Mouse (Mus musculus): ENCODE data around the gene Trub1. TPM values are rescaled to one million over a fixed set of nuclear protein-coding genes. Genes with fewer than 3 reads are reported as not detected.

Trub1 gene
- polyA plus RNA-seq, 1 experiment from 2014 or later: 28.2 TPM

GRCm38 (mm10) chr19:57442936-57443657 lies 9.6 kb upstream of the Trub1 start:
- Histone ChIP-seq H3K4me2 (no peak overlapping the region), H3K27ac (no peak overlapping the region; the same call in 1 of the 2 replicates), H3K9me3 (no peaks in the 10 kb centered on the region), H3K9ac (replicated peaks) (no peak overlapping the region), H3K27me3 (no peaks in the 10 kb centered on the region), H3K36me3 (no peaks in the 10 kb centered on the region), H3K4me3 (replicated peaks) (no peak overlapping the region), H3K4me1 (replicated peaks) (peaks cover 25% of the 10 kb centered on the region)
- WGBS: 47% methylated on average over 8 of the region's 8 CpGs
- ATAC-seq (ENCODE audit: insufficient number of reproducible peaks, insufficient read depth, low FRiP score, low TSS enrichment, low read depth): no peak

GRCm38 (mm10) chr19:57445049-57445448 lies 7.7 kb upstream of the Trub1 start:
- Histone ChIP-seq H3K9ac (replicated peaks) (no peak overlapping the region), H3K4me3 (replicated peaks) (no peak overlapping the region), H3K27ac (no peak overlapping the region), H3K4me1 (replicated peaks) (peaks cover 25% of the 10 kb centered on the region), H3K4me2 (no peak overlapping the region), H3K36me3 (no peaks in the 10 kb centered on the region), H3K27me3 (no peaks in the 10 kb centered on the region), H3K9me3 (no peaks in the 10 kb centered on the region)
- WGBS: 67% methylated on average over 5 of the region's 5 CpGs
- no peak for ATAC-seq (ENCODE audit: insufficient number of reproducible peaks, insufficient read depth, low FRiP score, low TSS enrichment, low read depth)

- H3K36me3 ChIP-seq: no peaks in the 10 kb centered on the region
- no peak for ATAC-seq (ENCODE audit: insufficient number of reproducible peaks, insufficient read depth, low FRiP score, low TSS enrichment, low read depth)
- no peak overlapping the region for H3K4me2 ChIP-seq
- H3K4me3 ChIP-seq (replicated peaks): no peak overlapping the region
- WGBS: 59% methylated on average over 1 of the region's 1 CpGs
- H3K27me3 ChIP-seq: no peaks in the 10 kb centered on the region
- no peak overlapping the region for H3K27ac ChIP-seq
- H3K9ac ChIP-seq (replicated peaks): no peak overlapping the region
- H3K9me3 ChIP-seq: no peaks in the 10 kb centered on the region
- H3K4me1 ChIP-seq (replicated peaks): peaks cover 10% of the 10 kb centered on the region; the same call in 1 of the 2 replicates
Measured at GRCm38 (mm10) chr19:57450849-57451248, 1.9 kb upstream of the Trub1 start.

- Histone ChIP-seq H3K27me3 (no peaks in the 10 kb centered on the region), H3K4me1 (replicated peaks) (peaks cover 10% of the 10 kb centered on the region; the same call in 1 of the 2 replicates), H3K9me3 (no peaks in the 10 kb centered on the region), H3K4me2 (no peak overlapping the region), H3K9ac (replicated peaks) (no peak overlapping the region), H3K4me3 (replicated peaks) (no peak overlapping the region), H3K27ac (no peak overlapping the region), H3K36me3 (no peaks in the 10 kb centered on the region)
- WGBS: 87% methylated on average over 4 of the region's 4 CpGs
- ATAC-seq (ENCODE audit: insufficient number of reproducible peaks, insufficient read depth, low FRiP score, low TSS enrichment, low read depth): no peak
Measured at GRCm38 (mm10) chr19:57451762-57452161, 950 bp upstream of the Trub1 start.

- Histone ChIP-seq H3K27me3 (no peaks in the 10 kb centered on the region), H3K9ac (replicated peaks) (peak overlapping the region; percentile 75), H3K4me2 (peak overlapping the region; percentile 64), H3K9me3 (no peaks in the 10 kb centered on the region), H3K27ac (peak overlapping the region; percentile 66), H3K4me3 (replicated peaks) (peak overlapping the region; percentile 74), H3K36me3 (peaks cover 3% of the 10 kb centered on the region), H3K4me1 (replicated peaks) (peaks cover 10% of the 10 kb centered on the region; the same call in 1 of the 2 replicates)
- no peak for ATAC-seq (ENCODE audit: insufficient number of reproducible peaks, insufficient read depth, low FRiP score, low TSS enrichment, low read depth)
- WGBS: 8% methylated on average over 6 of the region's 6 CpGs
Measured at GRCm38 (mm10) chr19:57453218-57453600, 497 bp downstream of the Trub1 start.

GRCm38 (mm10) chr19:57455286-57455960 lies 2.7 kb downstream of the Trub1 start:
- no peak overlapping the region for H3K9ac ChIP-seq (replicated peaks)
- 95% methylated on average over 25 of the region's 25 CpGs for WGBS
- H3K27me3 ChIP-seq: no peaks in the 10 kb centered on the region
- H3K4me3 ChIP-seq (replicated peaks): no peak overlapping the region
- no peak overlapping the region for H3K4me2 ChIP-seq
- peaks cover 10% of the 10 kb centered on the region; the same call in 1 of the 2 replicates for H3K4me1 ChIP-seq (replicated peaks)
- peaks cover 14% of the 10 kb centered on the region for H3K36me3 ChIP-seq
- H3K9me3 ChIP-seq: no peaks in the 10 kb centered on the region
- ATAC-seq (ENCODE audit: insufficient number of reproducible peaks, insufficient read depth, low FRiP score, low TSS enrichment, low read depth): no peak
- no peak overlapping the region for H3K27ac ChIP-seq

GRCm38 (mm10) chr19:57457075-57457474 lies 4.4 kb downstream of the Trub1 start:
- H3K9ac ChIP-seq (replicated peaks): no peak overlapping the region
- H3K27me3 ChIP-seq: no peaks in the 10 kb centered on the region
- no peak for ATAC-seq (ENCODE audit: insufficient number of reproducible peaks, insufficient read depth, low FRiP score, low TSS enrichment, low read depth)
- H3K4me1 ChIP-seq (replicated peaks): peaks cover 10% of the 10 kb centered on the region; the same call in 1 of the 2 replicates
- H3K4me2 ChIP-seq: no peak overlapping the region
- no peak overlapping the region for H3K4me3 ChIP-seq (replicated peaks)
- WGBS: 70% methylated on average over 2 of the region's 2 CpGs
- H3K36me3 ChIP-seq: peaks cover 20% of the 10 kb centered on the region
- H3K27ac ChIP-seq: no peak overlapping the region
- H3K9me3 ChIP-seq: no peaks in the 10 kb centered on the region

GRCm38 (mm10) chr19:57463741-57464140 lies 11.0 kb downstream of the Trub1 start:
- Histone ChIP-seq H3K9ac (replicated peaks) (no peak overlapping the region), H3K9me3 (0 out of 2 replicates have a peak, but pooled peaks cover under 1% of the 10 kb centered on the region), H3K4me1 (replicated peaks) (peaks cover 11% of the 10 kb centered on the region), H3K27ac (no peak overlapping the region), H3K36me3 (peaks cover 29% of the 10 kb centered on the region), H3K4me3 (replicated peaks) (no peak overlapping the region), H3K27me3 (no peaks in the 10 kb centered on the region), H3K4me2 (no peak overlapping the region)
- ATAC-seq (ENCODE audit: insufficient number of reproducible peaks, insufficient read depth, low FRiP score, low TSS enrichment, low read depth): no peak
- 66% methylated on average over 8 of the region's 8 CpGs for WGBS

GRCm38 (mm10) chr19:57465742-57466141 lies 13.0 kb downstream of the Trub1 start:
- no peak overlapping the region; the same call in 1 of the 2 replicates for H3K27ac ChIP-seq
- 85% methylated on average over 7 of the region's 7 CpGs for WGBS
- H3K4me2 ChIP-seq: no peak overlapping the region
- ATAC-seq (ENCODE audit: insufficient number of reproducible peaks, insufficient read depth, low FRiP score, low TSS enrichment, low read depth): no peak
- H3K9me3 ChIP-seq: 0 out of 2 replicates have a peak, but pooled peaks cover 6% of the 10 kb centered on the region
- peaks cover 35% of the 10 kb centered on the region for H3K36me3 ChIP-seq
- no peak overlapping the region for H3K9ac ChIP-seq (replicated peaks)
- H3K4me1 ChIP-seq (replicated peaks): peaks cover 11% of the 10 kb centered on the region
- H3K4me3 ChIP-seq (replicated peaks): no peak overlapping the region
- no peaks in the 10 kb centered on the region for H3K27me3 ChIP-seq

GRCm38 (mm10) chr19:57471033-57471432 lies 18.3 kb downstream of the Trub1 start:
- 73% methylated on average over 12 of the region's 12 CpGs for WGBS
- no peak overlapping the region for H3K4me3 ChIP-seq (replicated peaks)
- H3K27me3 ChIP-seq: no peaks in the 10 kb centered on the region
- H3K9me3 ChIP-seq: 0 out of 2 replicates have a peak, but pooled peaks cover 6% of the 10 kb centered on the region
- no peak overlapping the region for H3K9ac ChIP-seq (replicated peaks)
- peaks cover 17% of the 10 kb centered on the region for H3K4me1 ChIP-seq (replicated peaks)
- no peak for ATAC-seq (ENCODE audit: insufficient number of reproducible peaks, insufficient read depth, low FRiP score, low TSS enrichment, low read depth)
- H3K36me3 ChIP-seq: peaks cover 27% of the 10 kb centered on the region; the same call in 1 of the 2 replicates
- H3K4me2 ChIP-seq: no peak overlapping the region
- H3K27ac ChIP-seq: 0 out of 2 replicates have a peak overlapping the region, but pooled peaks have one; percentile 31

- H3K9ac ChIP-seq (replicated peaks): no peak overlapping the region
- peaks cover 8% of the 10 kb centered on the region for H3K4me1 ChIP-seq (replicated peaks)
- H3K27me3 ChIP-seq: no peaks in the 10 kb centered on the region
- 0 out of 2 replicates have a peak, but pooled peaks cover 6% of the 10 kb centered on the region for H3K9me3 ChIP-seq
- WGBS: 81% methylated on average over 15 of the region's 15 CpGs
- H3K4me2 ChIP-seq: no peak overlapping the region
- no peak overlapping the region for H3K27ac ChIP-seq
- ATAC-seq (ENCODE audit: insufficient number of reproducible peaks, insufficient read depth, low FRiP score, low TSS enrichment, low read depth): no peak
- peaks cover 30% of the 10 kb centered on the region; the same call in 1 of the 2 replicates for H3K36me3 ChIP-seq
- H3K4me3 ChIP-seq (replicated peaks): no peak overlapping the region
Measured at GRCm38 (mm10) chr19:57472169-57472568, 19.5 kb downstream of the Trub1 start.
